Mouse (Mus musculus) kidney, adult 2 months (tissue): Measurements from ENCODE around the gene Tas1r3. TPM values are rescaled to one million over a fixed set of nuclear protein-coding genes. Genes with fewer than 3 reads are reported as not detected.

ENCODE experiments used
- DNase-seq: peaks from one replicate; pipeline ENCODE4 v3.0.0; 2021
- H3K27ac ChIP-seq: fragments of 200-500 bp; 2 replicates; pipeline ENCODE4 v1.5.1; 2012; ENCODE audit warnings: low read depth, low read length, control low read depth, inconsistent platforms; ENCODE audit not compliant: insufficient read depth
- H3K27me3 ChIP-seq: fragments of 200-500 bp; replicated peaks from 2 replicates; pipeline ENCODE4 v1.6.1; 2012; ENCODE audit warnings: mild to moderate bottlenecking, moderate library complexity, low read length, inconsistent platforms; ENCODE audit not compliant: control insufficient read depth, insufficient read depth
- H3K36me3 ChIP-seq: fragments of 200-500 bp; 2 replicates; pipeline ENCODE4 v1.6.1; 2012; ENCODE audit warnings: mild to moderate bottlenecking, moderate library complexity, low read length, inconsistent platforms; ENCODE audit not compliant: control insufficient read depth, insufficient read depth
- H3K4me1 ChIP-seq: fragments of 200-500 bp; 2 replicates; pipeline ENCODE4 v1.6.1; 2011; ENCODE audit warnings: low read length; ENCODE audit not compliant: control insufficient read depth, insufficient read depth
- H3K4me3 ChIP-seq: fragments of 200-500 bp; 2 replicates; pipeline ENCODE4 v1.5.1; 2011; ENCODE audit warnings: mild to moderate bottlenecking, low read depth, low read length, control low read depth; ENCODE audit not compliant: insufficient read depth
- CTCF ChIP-seq: fragments of 200-500 bp; conservative IDR thresholded peaks from 2 replicates; pipeline ENCODE4 v1.5.1; 2011; ENCODE audit warnings: low read depth, mild to moderate bottlenecking, control low read depth, low read length, moderate library complexity, mixed read lengths; ENCODE audit not compliant: insufficient read depth, insufficient read length
- POLR2A ChIP-seq: fragments of 200-500 bp; IDR thresholded peaks from one replicate; pipeline ENCODE4 v1.6.1; 2011; ENCODE audit warnings: low read depth, low read length, control low read depth
- WGBS: fragments of 180-500 bp; shearing (Covaris S2); methylation state at CpG from one replicate; pipeline ENCODE4 v1.1.7; 2018; 5-methylcytosine and 5-hydroxymethylcytosine counted together
- polyA plus RNA-seq: library from polyadenylated mRNA; depleted of rRNA; stranded (reverse); fragments of >200 nt; gene quantifications from 2 replicates; pipeline ENCODE4 v1.2.3, GENCODE M21; 2012

The Tas1r3 gene
- polyA plus RNA-seq, 1 experiment = 0.64 TPM

DNA sequence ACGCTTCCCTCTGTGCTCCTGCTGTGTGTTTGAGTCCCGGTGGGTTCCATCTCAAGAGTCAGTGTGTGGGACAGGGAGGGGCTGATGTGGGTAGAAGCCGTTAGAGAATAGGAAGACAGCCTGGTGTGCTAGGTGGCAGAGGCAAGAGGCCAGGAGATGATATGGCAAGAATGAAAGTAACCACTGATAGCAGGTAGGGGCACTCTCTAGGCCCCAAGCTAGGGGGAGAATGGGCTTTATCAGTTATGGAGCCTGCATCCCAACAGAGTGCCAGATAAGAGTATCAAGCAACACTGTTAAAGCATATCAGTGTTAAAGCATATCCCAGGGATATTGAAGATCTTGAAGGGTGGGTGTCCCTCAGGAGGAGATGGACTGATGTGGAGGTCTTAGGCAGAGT is 6.3 kb downstream of the Tas1r3 start:
- peak; percentile 0 for DNase-seq
- no peak overlapping the region for H3K4me3 ChIP-seq
- 77% methylated on average over 3 of the region's 3 CpGs for WGBS
- no peaks in the 10 kb centered on the region; the same call in 1 of the 2 replicates for H3K36me3 ChIP-seq
- peaks cover 8% of the 10 kb centered on the region for H3K4me1 ChIP-seq
- TF ChIP-seq CTCF = no peak
- TF ChIP-seq POLR2A = no peak
- H3K27ac ChIP-seq = no peak overlapping the region
- no peaks in the 10 kb centered on the region for H3K27me3 ChIP-seq

GRCm38 (mm10) chr4:155856071-155856470 is 7.1 kb downstream of the Tas1r3 start:
- Histone ChIP-seq H3K27me3 (no peaks in the 10 kb centered on the region), H3K4me3 (no peak overlapping the region), H3K4me1 (peaks cover 16% of the 10 kb centered on the region), H3K36me3 (no peaks in the 10 kb centered on the region; the same call in 1 of the 2 replicates), H3K27ac (no peak overlapping the region)
- TF ChIP-seq POLR2A (no peak), CTCF (no peak)
- no peak for DNase-seq
- WGBS = 94% methylated on average over 12 of the region's 12 CpGs

- Histone ChIP-seq H3K4me1 (peaks cover 24% of the 10 kb centered on the region), H3K36me3 (no peaks in the 10 kb centered on the region; the same call in 1 of the 2 replicates), H3K27me3 (no peaks in the 10 kb centered on the region), H3K27ac (no peak overlapping the region), H3K4me3 (no peak overlapping the region)
- 96% methylated on average over 12 of the region's 12 CpGs for WGBS
- TF ChIP-seq POLR2A (no peak), CTCF (no peak)
- no peak for DNase-seq
Observed at GRCm38 (mm10) chr4:155854991-155855390, 8.2 kb downstream of the Tas1r3 start.

DNA sequence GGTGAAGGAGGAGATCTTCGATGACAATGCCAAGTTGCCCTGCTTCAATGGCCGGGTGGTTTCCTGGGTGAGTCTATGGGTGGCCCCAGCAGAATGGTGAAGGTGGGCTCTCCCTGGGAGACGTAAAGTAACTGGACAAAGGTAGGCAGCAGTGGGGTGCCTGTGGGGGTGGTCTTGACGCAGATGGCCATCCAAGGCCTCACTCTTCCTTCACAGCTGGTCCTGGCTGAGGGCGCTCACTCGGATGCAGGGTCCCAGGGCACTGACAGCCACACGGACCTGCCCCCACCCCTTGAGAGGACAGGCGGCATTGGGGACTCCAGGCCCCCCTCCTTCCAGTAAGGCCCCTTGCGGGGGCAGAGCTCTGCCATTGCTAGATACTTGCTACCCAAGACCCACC is 9.7 kb downstream of the Tas1r3 start:
- Histone ChIP-seq H3K27me3 (no peaks in the 10 kb centered on the region), H3K4me1 (peaks cover 37% of the 10 kb centered on the region), H3K27ac (no peak overlapping the region), H3K36me3 (no peaks in the 10 kb centered on the region; the same call in 1 of the 2 replicates), H3K4me3 (no peak overlapping the region)
- DNase-seq = no peak
- WGBS = 89% methylated on average over 9 of the region's 9 CpGs
- TF ChIP-seq POLR2A = no peak
- TF ChIP-seq CTCF = no peak

DNA sequence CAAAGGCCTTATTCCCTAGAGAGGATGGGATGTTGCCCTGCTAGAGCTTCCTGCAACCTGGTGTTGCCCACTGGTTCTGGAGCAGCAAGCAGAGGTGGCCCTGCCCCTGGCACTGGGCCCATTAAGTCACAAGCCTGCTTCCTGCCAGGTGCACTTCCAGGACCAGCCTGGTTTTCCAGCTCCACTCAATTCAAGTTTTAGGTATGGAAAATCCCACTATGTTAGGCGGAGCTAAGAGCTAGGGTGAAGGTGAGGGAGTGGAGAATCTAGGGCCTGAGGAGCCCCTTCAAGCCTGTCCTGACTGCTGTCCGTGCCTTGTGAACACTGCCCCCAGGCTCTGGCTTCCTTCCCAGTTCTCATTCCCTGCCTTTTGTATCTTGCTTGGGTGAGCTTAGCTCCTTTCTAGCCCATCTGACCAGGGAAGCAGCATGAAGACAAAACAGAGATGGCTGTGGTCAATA is 11.2 kb downstream of the Tas1r3 start:
- H3K36me3 ChIP-seq = no peaks in the 10 kb centered on the region; the same call in 1 of the 2 replicates
- WGBS = 37% methylated on average over 2 of the region's 2 CpGs
- DNase-seq = peak; percentile 85
- H3K4me3 ChIP-seq = no peak overlapping the region
- no peaks in the 10 kb centered on the region for H3K27me3 ChIP-seq
- TF ChIP-seq POLR2A = no peak
- TF ChIP-seq CTCF = no peak
- peak overlapping the region; percentile 26; the same call in 1 of the 2 replicates for H3K27ac ChIP-seq
- peaks cover 38% of the 10 kb centered on the region for H3K4me1 ChIP-seq

- H3K4me1 ChIP-seq = peaks cover 38% of the 10 kb centered on the region
- no peak overlapping the region for H3K4me3 ChIP-seq
- H3K27me3 ChIP-seq = no peaks in the 10 kb centered on the region
- 79% methylated on average over 3 of the region's 3 CpGs for WGBS
- no peak for DNase-seq
- TF ChIP-seq CTCF = no peak
- no peak for TF ChIP-seq POLR2A
- H3K36me3 ChIP-seq = no peaks in the 10 kb centered on the region; the same call in 1 of the 2 replicates
- H3K27ac ChIP-seq = peak overlapping the region; percentile 26; the same call in 1 of the 2 replicates
Observed at GRCm38 (mm10) chr4:155851368-155851767, 11.8 kb downstream of the Tas1r3 start.

GRCm38 (mm10) chr4:155849792-155850451 is 13.2 kb downstream of the Tas1r3 start:
- DNase-seq = peak; percentile 82
- no peaks in the 10 kb centered on the region for H3K36me3 ChIP-seq
- WGBS = 61% methylated on average over 3 of the region's 3 CpGs
- H3K27me3 ChIP-seq = no peaks in the 10 kb centered on the region
- TF ChIP-seq CTCF = no peak
- no peak for TF ChIP-seq POLR2A
- 0 out of 2 replicates have a peak overlapping the region, but pooled peaks have one; percentile 20 for H3K27ac ChIP-seq
- peaks cover 38% of the 10 kb centered on the region for H3K4me1 ChIP-seq
- H3K4me3 ChIP-seq = no peak overlapping the region
